Mouse (Mus musculus) ES-CJ7 (cell line): ENCODE data around the gene Impdh1.

Experiments used
- DNase-seq: peaks from one replicate; pipeline ENCODE4 v3.0.0; 2011; ENCODE audit warnings: low read depth, low spot score

The Impdh1 gene

GRCm38 (mm10) chr6:29213436-29213835 lies 2.7 kb downstream of the Impdh1 start:
- DNase-seq, result no peak

GRCm38 (mm10) chr6:29211806-29212492 lies 4.2 kb downstream of the Impdh1 start:
- peak; percentile 79 for DNase-seq

GRCm38 (mm10) chr6:29211146-29211545 lies 5.0 kb downstream of the Impdh1 start:
- no peak for DNase-seq

GRCm38 (mm10) chr6:29210231-29210936 lies 5.8 kb downstream of the Impdh1 start:
- no peak for DNase-seq

- no peak for DNase-seq
Observed at GRCm38 (mm10) chr6:29208178-29208577, 8.0 kb downstream of the Impdh1 start.

- no peak for DNase-seq
Observed at GRCm38 (mm10) chr6:29207017-29207416, 9.1 kb downstream of the Impdh1 start.

GRCm38 (mm10) chr6:29206006-29206405 lies 10.2 kb downstream of the Impdh1 start:
- DNase-seq, result no peak

GRCm38 (mm10) chr6:29204932-29205614 lies 11.1 kb downstream of the Impdh1 start:
- peak; percentile 82 for DNase-seq

GRCm38 (mm10) chr6:29203861-29204585 lies 12.1 kb downstream of the Impdh1 start:
- DNase-seq, result no peak

- DNase-seq, result no peak
Observed at GRCm38 (mm10) chr6:29203096-29203495, 13.1 kb downstream of the Impdh1 start.

GRCm38 (mm10) chr6:29201988-29202387 lies 14.2 kb downstream of the Impdh1 start:
- DNase-seq, result no peak

GRCm38 (mm10) chr6:29201341-29201740 lies 14.8 kb downstream of the Impdh1 start:
- DNase-seq, result no peak

- DNase-seq, result no peak
Observed at GRCm38 (mm10) chr6:29200496-29200895, 15.7 kb downstream of the Impdh1 start.

GRCm38 (mm10) chr6:29199223-29199855 lies 16.8 kb downstream of the Impdh1 start:
- DNase-seq, result no peak

GRCm38 (mm10) chr6:29198309-29199222 lies 17.6 kb downstream of the Impdh1 start:
- peak; percentile 92 for DNase-seq

- no peak for DNase-seq
Observed at GRCm38 (mm10) chr6:29195846-29196698, 20.1 kb downstream of the Impdh1 start.

- DNase-seq, result no peak
Observed at GRCm38 (mm10) chr6:29195146-29195545, 21.0 kb downstream of the Impdh1 start.

- DNase-seq, result peak; percentile 48
Observed at GRCm38 (mm10) chr6:29193961-29194750, 22.0 kb downstream of the Impdh1 start.

- DNase-seq, result no peak
Observed at GRCm38 (mm10) chr6:29187936-29188335, 28.2 kb downstream of the Impdh1 start.
